Mouse (Mus musculus) testis, adult 2 months (tissue): ENCODE measurements around the gene Mb.

Source experiments
- CTCF ChIP-seq: fragments of 200-500 bp; IDR thresholded peaks from 2 replicates; pipeline ENCODE4 v1.5.1; 2012; ENCODE audit warnings: low read depth, mild to moderate bottlenecking, inconsistent platforms, low read length, moderate library complexity; ENCODE audit not compliant: control insufficient read depth, insufficient read depth, insufficient replicate concordance
- POLR2A ChIP-seq: fragments of 200-500 bp; IDR thresholded peaks from 2 replicates; pipeline ENCODE4 v1.6.1; 2012; ENCODE audit warnings: low read depth, mild to moderate bottlenecking, inconsistent platforms, low read length, moderate library complexity; ENCODE audit not compliant: control insufficient read depth

- TF ChIP-seq POLR2A (no peak), CTCF (no peak)
Observed at GRCm38 (mm10) chr15:77080684-77081254, 30.3 kb upstream of the Mb start.
